Mouse (Mus musculus): ENCODE measurements at regions not wholly inside any gene's neighbourhood (a gene's known extent, or its start where the extent isn't known, plus 50 kb on each side); places are given as distances from the start of the nearest gene placed in this dataset.

GRCm38 (mm10) chr2:51008251-51008533 is 140.7 kb downstream of the Rnd3 start:
- 53% methylated on average over 2 of the region's 2 CpGs for WGBS
- TF ChIP-seq EP300 (optimal IDR thresholded peaks at IDR 0.05) (no peak), CTCF (IDR thresholded peaks at IDR 0.05; ENCODE audit: low read depth) (no peak)

GRCm38 (mm10) chr2:51007409-51008250 is 141.3 kb downstream of the Rnd3 start:
- H3K4me1 ChIP-seq (replicated peaks; ENCODE audit: control insufficient read depth, insufficient read depth): no peaks in the 10 kb centered on the region
- H3K9ac ChIP-seq (ENCODE audit: low read length): no peak overlapping the region
- H3K4me3 ChIP-seq (ENCODE audit: low read depth, low read length): no peak overlapping the region
- no peak overlapping the region for H3K4me2 ChIP-seq (replicated peaks; ENCODE audit: low read depth)
- no peaks in the 10 kb centered on the region for H3K36me3 ChIP-seq (ENCODE audit: control insufficient read depth, insufficient read depth, low read length)
- DNase-seq (ENCODE audit: low spot score): no peak
- H3K9me3 ChIP-seq (ENCODE audit: control insufficient read depth, low read length): no peaks in the 10 kb centered on the region
- TF ChIP-seq EP300 (optimal IDR thresholded peaks at IDR 0.05): no peak
- no peak for TF ChIP-seq CTCF (IDR thresholded peaks at IDR 0.05; ENCODE audit: low read depth)
- 50% methylated on average over 11 of the region's 11 CpGs for WGBS
- no peaks in the 10 kb centered on the region for H3K27me3 ChIP-seq (ENCODE audit: control insufficient read depth, insufficient read depth, low read length)
- ATAC-seq (ENCODE audit: low FRiP score, low TSS enrichment): no peak
- H3K27ac ChIP-seq (replicated peaks): no peak overlapping the region

More at GRCm38 (mm10) chr2:51008251-51008533, 140.7 kb downstream of the Rnd3 start:
- Histone ChIP-seq H3K9ac (ENCODE audit: low read length) (no peak overlapping the region), H3K27me3 (ENCODE audit: control insufficient read depth, insufficient read depth, low read length) (no peaks in the 10 kb centered on the region), H3K27ac (replicated peaks) (no peak overlapping the region), H3K9me3 (ENCODE audit: control insufficient read depth, low read length) (no peaks in the 10 kb centered on the region), H3K4me1 (replicated peaks; ENCODE audit: control insufficient read depth, insufficient read depth) (no peaks in the 10 kb centered on the region), H3K4me3 (ENCODE audit: low read depth, low read length) (no peak overlapping the region), H3K4me2 (replicated peaks; ENCODE audit: low read depth) (no peak overlapping the region), H3K36me3 (ENCODE audit: control insufficient read depth, insufficient read depth, low read length) (no peaks in the 10 kb centered on the region)
- DNase-seq (ENCODE audit: low spot score) (peak; percentile 42), ATAC-seq (ENCODE audit: low FRiP score, low TSS enrichment) (0 out of 2 replicates have a peak, but pooled peaks have one; percentile 61)

- H3K9ac ChIP-seq (ENCODE audit: low read length): no peak overlapping the region
- H3K4me2 ChIP-seq (replicated peaks; ENCODE audit: low read depth): no peak overlapping the region
- H3K4me1 ChIP-seq (replicated peaks; ENCODE audit: control insufficient read depth, insufficient read depth): no peaks in the 10 kb centered on the region
- no peak for ATAC-seq (ENCODE audit: low FRiP score, low TSS enrichment)
- no peak overlapping the region for H3K27ac ChIP-seq (replicated peaks)
- no peaks in the 10 kb centered on the region for H3K27me3 ChIP-seq (ENCODE audit: control insufficient read depth, insufficient read depth, low read length)
- no peaks in the 10 kb centered on the region for H3K36me3 ChIP-seq (ENCODE audit: control insufficient read depth, insufficient read depth, low read length)
- WGBS: 70% methylated on average over 3 of the region's 3 CpGs
- no peak overlapping the region for H3K4me3 ChIP-seq (ENCODE audit: low read depth, low read length)
- H3K9me3 ChIP-seq (ENCODE audit: control insufficient read depth, low read length): no peaks in the 10 kb centered on the region
- no peak for DNase-seq (ENCODE audit: low spot score)
- TF ChIP-seq EP300 (optimal IDR thresholded peaks at IDR 0.05) (no peak), CTCF (IDR thresholded peaks at IDR 0.05; ENCODE audit: low read depth) (no peak)
Measured at GRCm38 (mm10) chr2:51006818-51007217, 142.1 kb downstream of the Rnd3 start.

- WGBS: 47% methylated on average over 5 of the region's 5 CpGs
- DNase-seq (ENCODE audit: low spot score): no peak
- TF ChIP-seq CTCF (IDR thresholded peaks at IDR 0.05; ENCODE audit: low read depth) (no peak), EP300 (optimal IDR thresholded peaks at IDR 0.05) (no peak)
Measured at GRCm38 (mm10) chr2:51001548-51001947, 147.4 kb downstream of the Rnd3 start.

GRCm38 (mm10) chr2:50983883-50984410 is 165.0 kb downstream of the Rnd3 start:
- no peaks in the 10 kb centered on the region for H3K4me1 ChIP-seq (replicated peaks; ENCODE audit: control insufficient read depth, insufficient read depth)
- no peaks in the 10 kb centered on the region for H3K36me3 ChIP-seq (ENCODE audit: control insufficient read depth, insufficient read depth, low read length)
- 61% methylated on average over 2 of the region's 2 CpGs for WGBS
- H3K9ac ChIP-seq (ENCODE audit: low read length): no peak overlapping the region
- no peak overlapping the region for H3K27ac ChIP-seq (replicated peaks)
- H3K4me2 ChIP-seq (replicated peaks; ENCODE audit: low read depth): no peak overlapping the region
- H3K4me3 ChIP-seq (ENCODE audit: low read depth, low read length): no peak overlapping the region
- TF ChIP-seq CTCF (IDR thresholded peaks at IDR 0.05; ENCODE audit: low read depth) (no peak), EP300 (optimal IDR thresholded peaks at IDR 0.05) (no peak)
- no peaks in the 10 kb centered on the region for H3K27me3 ChIP-seq (ENCODE audit: control insufficient read depth, insufficient read depth, low read length)
- ATAC-seq (ENCODE audit: low FRiP score, low TSS enrichment) (no peak), DNase-seq (ENCODE audit: low spot score) (no peak)
- H3K9me3 ChIP-seq (ENCODE audit: control insufficient read depth, low read length): no peaks in the 10 kb centered on the region

More at GRCm38 (mm10) chr2:51001548-51001947, 147.4 kb downstream of the Rnd3 start:
- Histone ChIP-seq H3K27me3 (ENCODE audit: control insufficient read depth, insufficient read depth, low read length) (no peaks in the 10 kb centered on the region), H3K4me2 (replicated peaks; ENCODE audit: low read depth) (no peak overlapping the region), H3K4me3 (ENCODE audit: low read depth, low read length) (no peak overlapping the region), H3K9ac (ENCODE audit: low read length) (no peak overlapping the region), H3K9me3 (ENCODE audit: control insufficient read depth, low read length) (no peaks in the 10 kb centered on the region), H3K36me3 (ENCODE audit: control insufficient read depth, insufficient read depth, low read length) (no peaks in the 10 kb centered on the region), H3K27ac (replicated peaks) (no peak overlapping the region), H3K4me1 (replicated peaks; ENCODE audit: control insufficient read depth, insufficient read depth) (no peaks in the 10 kb centered on the region)
- ATAC-seq (ENCODE audit: low FRiP score, low TSS enrichment): no peak

- Histone ChIP-seq H3K4me2 (replicated peaks; ENCODE audit: low read depth) (no peak overlapping the region), H3K27ac (replicated peaks) (no peak overlapping the region), H3K27me3 (ENCODE audit: control insufficient read depth, insufficient read depth, low read length) (no peaks in the 10 kb centered on the region), H3K9me3 (ENCODE audit: control insufficient read depth, low read length) (no peaks in the 10 kb centered on the region), H3K4me3 (ENCODE audit: low read depth, low read length) (no peak overlapping the region), H3K9ac (ENCODE audit: low read length) (no peak overlapping the region), H3K36me3 (ENCODE audit: control insufficient read depth, insufficient read depth, low read length) (no peaks in the 10 kb centered on the region), H3K4me1 (replicated peaks; ENCODE audit: control insufficient read depth, insufficient read depth) (no peaks in the 10 kb centered on the region)
- 77% methylated on average over 5 of the region's 5 CpGs for WGBS
- ATAC-seq (ENCODE audit: low FRiP score, low TSS enrichment) (peak; percentile 49; the same call in 1 of the 2 replicates), DNase-seq (ENCODE audit: low spot score) (no peak)
- no peak for TF ChIP-seq EP300 (optimal IDR thresholded peaks at IDR 0.05)
Measured at GRCm38 (mm10) chr2:50982571-50982970, 166.3 kb downstream of the Rnd3 start.
